In the genomic region with DNA sequence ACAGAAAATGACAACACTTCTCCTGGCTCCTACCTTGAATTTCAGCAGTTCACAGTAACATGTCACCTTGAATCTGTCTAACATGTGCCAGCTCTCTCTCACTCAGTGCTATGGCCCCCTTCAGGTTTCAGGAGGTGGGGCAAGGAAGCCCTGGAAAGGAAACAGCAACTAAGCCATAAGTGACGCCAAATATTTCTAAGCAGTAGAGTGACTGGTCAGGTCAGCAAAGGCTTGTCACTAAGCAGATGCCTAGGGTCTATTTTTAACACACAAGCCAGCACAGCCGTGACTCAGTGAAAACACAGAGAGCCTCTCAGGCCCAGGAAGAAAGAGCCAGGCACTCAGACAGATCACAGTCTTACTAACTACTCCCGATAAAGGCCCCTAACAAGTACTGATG, we compare ENCODE assay signal across 7 mouse cellular contexts. TPM values are rescaled to one million over a fixed set of nuclear protein-coding genes. Genes with fewer than 3 reads are reported as not detected.
DNase-seq lines count a peak whose midpoint lies in the region; ATAC-seq and TF ChIP-seq lines count a peak whose summit lies in the region.

No protein-coding gene starts in this region.

- ATAC-seq in inflammation-experienced regulatory T-cells, adult 6 months = peak; percentile 60

- H3K4me1 ChIP-seq in embryonic facial prominence, embryonic 10.5 days = peaks cover 1% of the 10 kb centered on the region
- peaks cover 2% of the 10 kb centered on the region; the same call in 1 of the 2 replicates for H3K4me1 ChIP-seq in small intestine, adult 2 months (ENCODE audit: control insufficient read depth, insufficient read depth, insufficient read length, low read length)

- WGBS in embryonic facial prominence, embryonic 10.5 days = 74% methylated on average over 3 of the region's 3 CpGs
- 71% methylated on average over 3 of the region's 3 CpGs for WGBS in small intestine, adult 2 months

- no peaks in the 10 kb centered on the region for H3K27me3 ChIP-seq in embryonic facial prominence, embryonic 10.5 days (replicated peaks; ENCODE audit: low read depth, poor library complexity, severe bottlenecking)
- no peaks in the 10 kb centered on the region for H3K27me3 ChIP-seq in small intestine, adult 2 months (ENCODE audit: control insufficient read depth, insufficient read depth, low read length)

- H3K36me3 ChIP-seq in embryonic facial prominence, embryonic 10.5 days (replicated peaks) = peaks cover 17% of the 10 kb centered on the region
- peaks cover 14% of the 10 kb centered on the region for H3K36me3 ChIP-seq in small intestine, adult 2 months (ENCODE audit: control insufficient read depth, insufficient read depth, low read length)

- no peak for TF ChIP-seq POLR2A in small intestine, adult 2 months (IDR thresholded peaks at IDR 0.05; ENCODE audit: low read depth, low read length)

- no peak for TF ChIP-seq CTCF in small intestine, adult 2 months (IDR thresholded peaks at IDR 0.05; ENCODE audit: extremely low read depth, insufficient read length, insufficient replicate concordance, low read depth, low read length)

- no peak overlapping the region for H3K27ac ChIP-seq in embryonic facial prominence, embryonic 10.5 days (replicated peaks)
- H3K27ac ChIP-seq in small intestine, adult 2 months (ENCODE audit: insufficient read depth, low read depth, low read length) = peak overlapping the region; percentile 45; the same call in 1 of the 2 replicates

- no peak overlapping the region for H3K4me3 ChIP-seq in embryonic facial prominence, embryonic 10.5 days
- H3K4me3 ChIP-seq in small intestine, adult 2 months (ENCODE audit: low read depth, low read length) = no peak overlapping the region

- DNase-seq in thymus, postnatal 4 days = peak; percentile 33
- DNase-seq in thymus, postnatal 36 days = no peak
- DNase-seq in embryonic facial prominence, embryonic 10.5 days (ENCODE audit: low spot score) = peak; percentile 12
- DNase-seq in cerebellum, postnatal 36 days = no peak
- no peak for DNase-seq in cerebellum, adult 8-10 months

- H3K9me3 ChIP-seq in embryonic facial prominence, embryonic 10.5 days = no peaks in the 10 kb centered on the region

RNA-seq across cellular contexts. Expression of a gene that starts 6.6 kb away (rescaled TPM):
- polyA plus RNA-seq in embryonic facial prominence, embryonic 10.5 days (2016; fragmentation: Nextera tagmentation; extraction: Ambion mirVana) = 10.9 and 11.2 TPM in 2 replicates
- 10 to 100 TPM; 24.2 to 49.9 (median 41.1) TPM for polyA plus RNA-seq in inflammation-experienced regulatory T-cells, adult 6 months (2017; shearing (Covaris generic))
- polyA plus RNA-seq in small intestine, adult 2 months (2012; rRNA removed) = 3.9 and 4.9 TPM in 2 replicates

RNA-seq across cellular contexts. Expression of a gene that starts 16.7 kb away (rescaled TPM):
- not detected in 2 replicates for polyA plus RNA-seq in embryonic facial prominence, embryonic 10.5 days (2016; fragmentation: Nextera tagmentation; extraction: Ambion mirVana)
- 1 to 10 TPM in 1 of 3 experiments, under 1 TPM in 2; 0.66 to 2.9 (median 0.69) TPM for polyA plus RNA-seq in inflammation-experienced regulatory T-cells, adult 6 months (2017; shearing (Covaris generic))
- 0.17 and 0.29 TPM in 2 replicates for polyA plus RNA-seq in small intestine, adult 2 months (2012; rRNA removed)

RNA-seq across cellular contexts. Expression of a gene that starts 38.8 kb away (rescaled TPM):
- 0.15 and 0.17 TPM in 2 replicates for polyA plus RNA-seq in embryonic facial prominence, embryonic 10.5 days (2016; fragmentation: Nextera tagmentation; extraction: Ambion mirVana)
- 100 to 1,000 TPM; 136 to 568 (median 166) TPM for polyA plus RNA-seq in inflammation-experienced regulatory T-cells, adult 6 months (2017; shearing (Covaris generic))
- 1.3 and 1.5 TPM in 2 replicates for polyA plus RNA-seq in small intestine, adult 2 months (2012; rRNA removed)

Comparison
In these comparisons a context has a peak if more than half of its experiments do, and no peak if none do; other contexts are left out.
1. DNase-seq: peak in thymus, postnatal 4 days (single experiment) and embryonic facial prominence, embryonic 10.5 days (single experiment); none in thymus, postnatal 36 days (0 of 2), cerebellum, postnatal 36 days (0 of 2) and cerebellum, adult 8-10 months (single experiment).
2. RNA of a gene that starts 38.8 kb away (polyA plus RNA-seq): 136 to 568 TPM in inflammation-experienced regulatory T-cells, adult 6 months; 1.3 to 1.5 TPM in small intestine, adult 2 months and 0.15 to 0.17 TPM in embryonic facial prominence, embryonic 10.5 days; every median in the first group is over 10 times any median in the second.